Mouse (Mus musculus) neutrophil, adult 5-6 weeks (primary cell): ENCODE measurements around the gene Mlx. TPM values are rescaled to one million over a fixed set of nuclear protein-coding genes. Genes with fewer than 3 reads are reported as not detected.
"Not testable (repeated sequence)": the region's sequence is repeated elsewhere in the genome, so short reads cannot be mapped to it uniquely, and the experiment has no call there.

Experiments
- ATAC-seq: fragments of 151-379, 151-347 bp; 2 replicates; pipeline ENCODE4 v1.8.0; 2017; ENCODE audit warnings: mild to moderate bottlenecking, moderate TSS enrichment; ENCODE audit not compliant: insufficient number of reproducible peaks, poor library complexity, low FRiP score, severe bottlenecking; ENCODE audit errors: extremely low read depth
- total RNA-seq: library from RNA; stranded (forward); fragments of 200-1000 nt; gene quantifications from 2 replicates; pipeline ENCODE4 v1.2.3, GENCODE M21; 2017

The Mlx gene
- total RNA-seq, 1 experiment from 2014 or later: 46.3 TPM

- no peak for ATAC-seq
Measured at GRCm38 (mm10) chr11:101086323-101086674, 778 bp upstream of the Mlx start.

DNA sequence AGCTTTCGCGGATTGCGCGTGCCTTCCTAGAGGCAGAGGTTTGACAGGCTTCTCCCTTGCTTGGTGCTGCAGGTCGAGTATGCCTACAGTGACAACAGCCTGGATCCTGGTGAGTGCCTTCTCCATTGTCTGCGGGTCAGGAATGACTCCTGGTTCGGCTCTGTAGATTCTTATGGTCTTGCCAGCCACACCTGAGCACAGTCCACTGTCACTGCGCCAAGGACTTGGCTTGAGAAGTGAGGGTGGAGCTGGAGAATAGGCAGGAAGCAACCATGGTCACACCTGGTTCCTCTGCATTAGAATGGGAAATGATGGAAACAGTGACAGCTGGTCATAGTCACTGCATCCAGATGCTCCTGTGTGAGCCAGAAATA, 592 bp downstream of the Mlx start:
- ATAC-seq: no peak

DNA sequence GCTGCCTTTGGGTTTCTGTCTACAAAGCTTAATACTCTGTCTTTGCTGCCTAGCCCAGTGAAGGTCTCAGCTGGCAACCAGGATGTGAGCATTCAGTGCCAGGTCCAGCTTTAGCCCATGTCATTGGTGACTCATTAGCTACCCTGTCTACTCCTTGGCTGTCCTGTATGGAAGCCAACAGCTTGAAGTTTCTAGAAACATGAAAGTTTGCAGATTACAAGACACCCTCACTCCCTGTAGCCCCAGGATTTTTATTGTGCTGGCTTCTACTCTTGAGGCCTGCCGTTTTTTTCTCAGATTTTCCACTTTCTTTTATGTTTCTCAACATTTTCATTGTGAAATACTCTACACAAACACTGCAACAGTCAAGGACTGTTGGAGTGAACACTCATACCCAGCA, 2.9 kb downstream of the Mlx start:
- no peak for ATAC-seq

- no peak; the same call in 1 of the 2 replicates for ATAC-seq
Measured at GRCm38 (mm10) chr11:101094930-101095313, 7.8 kb downstream of the Mlx start.

DNA sequence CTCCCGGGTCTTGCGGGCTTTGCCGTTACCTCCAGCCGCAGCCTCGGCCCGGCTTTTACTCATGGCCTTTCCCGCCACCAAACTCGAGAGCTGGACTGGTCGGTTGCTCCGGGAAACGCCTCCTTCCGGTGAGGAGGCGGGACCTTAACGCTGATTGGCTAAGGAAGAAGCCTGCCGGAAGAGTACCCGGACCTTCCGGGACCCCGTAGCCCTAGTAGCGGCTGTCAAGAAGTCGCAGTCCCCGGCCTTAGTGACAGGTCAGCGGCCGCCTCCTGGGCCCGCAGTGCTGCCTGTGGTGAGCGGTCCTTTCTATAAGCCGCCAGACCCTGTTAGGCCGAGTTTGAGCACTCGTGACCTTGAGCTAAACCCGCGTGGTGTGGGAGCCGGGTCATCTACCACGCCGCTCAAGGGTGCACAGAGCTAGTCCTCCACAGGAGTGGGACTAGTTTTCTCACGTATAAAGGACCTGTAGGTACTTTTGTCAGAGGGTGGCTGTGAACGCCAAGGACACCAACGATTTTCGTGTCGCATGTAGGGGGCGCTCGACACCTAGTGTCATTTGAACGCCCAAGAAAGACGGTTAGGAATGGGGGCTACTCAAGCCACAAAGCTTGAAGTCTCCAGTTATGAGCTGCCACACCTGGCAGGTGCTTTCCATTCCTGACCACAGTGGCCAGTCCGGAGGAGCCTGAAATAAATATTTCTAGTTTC, 8.4 kb downstream of the Mlx start, which contains the start of gene Psmc3ip:
TSS of gene Psmc3ip (minus strand) at position 123 of the 711 bp plus-strand sequence.
- ATAC-seq: peak; percentile 96

GRCm38 (mm10) chr11:101098231-101098630, 11.2 kb downstream of the Mlx start:
- ATAC-seq: no peak

- ATAC-seq: no peak
Measured at GRCm38 (mm10) chr11:101103011-101103410, 15.9 kb downstream of the Mlx start.

GRCm38 (mm10) chr11:101109351-101109750, 22.3 kb downstream of the Mlx start:
- ATAC-seq: no peak

DNA sequence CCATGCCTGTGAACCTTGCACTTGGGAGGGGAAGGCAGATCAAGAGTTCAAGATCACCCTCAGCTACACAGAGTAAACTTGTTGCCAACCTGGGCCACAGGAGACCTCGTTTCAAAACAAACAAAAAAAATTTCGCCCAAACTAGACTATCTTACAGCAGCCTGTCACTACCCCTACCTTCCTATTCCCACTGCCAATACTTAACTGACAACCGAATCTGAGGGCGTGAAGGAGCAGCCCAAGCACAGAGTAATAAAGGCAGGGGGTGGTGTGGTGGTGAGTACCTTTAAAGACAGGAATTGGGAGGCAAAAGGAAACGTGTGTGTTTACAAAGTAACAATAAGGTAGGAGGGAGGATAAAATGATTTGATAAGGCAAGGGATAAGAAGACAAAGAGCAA, 23.6 kb downstream of the Mlx start:
- ATAC-seq: no peak

DNA sequence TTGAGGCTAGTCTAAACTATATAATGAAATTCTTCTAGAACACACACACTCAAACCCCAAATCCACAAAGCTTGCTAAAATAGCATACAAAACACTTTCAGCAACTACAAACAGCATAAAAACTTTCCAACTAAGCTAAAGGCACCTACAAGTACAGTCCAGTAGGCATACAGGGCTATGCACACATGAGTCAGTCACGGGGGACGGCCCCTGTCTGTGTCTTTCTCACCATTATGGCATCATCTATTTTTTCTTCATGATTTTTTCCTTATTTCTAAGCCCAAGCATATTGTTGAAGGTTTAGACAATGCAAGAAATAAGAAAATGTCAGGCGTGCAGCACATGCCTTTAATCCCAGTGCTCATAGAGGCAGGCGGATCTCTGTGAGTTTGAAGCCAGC, 24.1 kb downstream of the Mlx start:
- no peak for ATAC-seq

DNA sequence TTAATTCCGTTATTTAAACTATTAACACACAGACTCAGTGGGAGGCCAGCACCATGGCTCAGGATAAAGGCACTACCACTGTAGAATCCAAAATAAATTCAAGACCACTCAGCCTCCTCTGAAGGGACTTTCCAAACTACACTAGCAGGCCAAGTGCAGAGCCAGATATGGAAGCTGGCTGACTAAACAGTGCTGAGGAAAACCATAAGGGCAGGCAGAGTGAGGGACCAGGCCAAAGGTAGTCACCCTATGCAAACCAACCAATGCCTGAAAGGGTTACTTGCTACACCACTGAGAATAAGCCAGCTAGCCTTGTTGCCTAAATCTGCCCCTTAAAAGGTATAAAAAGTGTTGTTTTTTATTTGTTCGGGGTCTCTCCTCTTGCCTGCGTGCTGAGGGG, 25.1 kb downstream of the Mlx start:
- ATAC-seq: no peak

GRCm38 (mm10) chr11:101115564-101115963, 28.5 kb downstream of the Mlx start:
- peak; percentile 46; the same call in 1 of the 2 replicates for ATAC-seq

GRCm38 (mm10) chr11:101118105-101118504, 31.0 kb downstream of the Mlx start:
- no peak for ATAC-seq

- no peak; the same call in 1 of the 2 replicates for ATAC-seq
Measured at GRCm38 (mm10) chr11:101119131-101119760, 32.2 kb downstream of the Mlx start.

DNA sequence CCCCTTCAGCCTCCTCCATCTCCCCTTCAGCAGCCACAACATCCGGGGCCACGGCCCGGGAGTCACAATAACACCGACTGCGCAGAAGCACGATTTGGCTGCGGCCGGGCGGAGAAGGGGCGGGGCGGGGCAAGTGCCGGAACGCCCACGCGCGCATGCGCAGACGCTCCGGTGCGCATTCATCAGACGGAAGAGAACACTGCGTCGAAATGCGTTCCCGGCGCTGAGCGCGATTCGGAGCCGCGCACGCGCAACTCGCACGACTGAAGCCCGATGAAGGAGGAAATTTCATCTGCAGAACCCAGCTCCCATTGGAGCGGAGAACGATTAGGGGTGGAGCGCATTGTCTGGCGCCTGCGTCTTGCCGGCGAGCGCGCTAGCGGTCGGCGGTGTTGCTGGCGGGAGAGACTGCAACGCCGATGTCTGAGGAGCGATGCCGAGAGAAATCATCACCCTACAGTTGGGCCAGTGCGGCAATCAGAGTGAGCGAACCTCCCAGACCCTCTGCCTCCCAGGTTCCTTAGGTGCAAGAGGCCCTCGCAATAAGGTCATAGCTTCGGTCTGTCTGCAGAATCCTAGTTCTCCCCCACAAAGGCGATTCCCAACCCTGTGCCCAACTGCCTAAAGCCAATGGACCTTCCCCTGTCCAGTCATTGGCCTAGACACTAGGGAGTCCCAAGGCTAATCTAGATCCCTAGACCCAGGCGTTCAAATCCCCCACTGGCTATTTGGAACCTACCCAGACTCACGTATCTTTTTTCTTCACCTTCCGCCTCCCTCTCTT, 32.9 kb downstream of the Mlx start, which contains the start of the genes Retreg3 and Tubg1:
TSS of gene Retreg3 (minus strand) at position 133 of the 784 bp plus-strand sequence.
TSS of gene Tubg1 (plus strand) at position 178 of the 784 bp plus-strand sequence.
- ATAC-seq: peak; percentile 87

DNA sequence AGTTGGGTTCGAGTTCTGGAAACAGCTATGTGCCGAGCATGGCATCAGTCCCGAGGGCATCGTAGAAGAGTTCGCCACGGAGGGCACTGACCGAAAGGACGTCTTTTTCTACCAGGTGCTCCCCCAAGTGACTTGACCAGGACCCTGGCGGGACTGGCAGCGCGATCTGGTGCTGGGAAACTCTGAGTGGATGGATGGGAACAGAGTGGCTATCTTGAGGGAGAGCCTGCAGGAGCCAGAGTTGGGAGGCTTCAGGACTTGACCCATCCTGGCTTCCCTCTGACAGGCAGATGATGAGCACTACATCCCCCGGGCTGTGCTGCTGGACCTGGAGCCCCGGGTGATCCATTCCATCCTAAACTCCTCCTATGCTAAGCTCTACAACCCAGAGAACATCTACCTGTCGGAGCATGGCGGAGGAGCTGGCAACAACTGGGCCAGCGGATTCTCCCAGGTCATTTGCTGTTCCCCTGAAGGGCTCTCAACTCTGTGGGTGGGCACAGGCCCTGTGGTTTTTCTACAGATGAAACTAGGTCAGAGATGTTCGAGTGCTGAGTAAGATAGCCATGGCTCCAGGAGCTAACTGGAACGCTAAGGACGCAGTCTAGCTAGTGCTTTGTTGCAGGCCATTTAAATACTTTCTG, 33.6 kb downstream of the Mlx start:
- ATAC-seq: no peak

DNA sequence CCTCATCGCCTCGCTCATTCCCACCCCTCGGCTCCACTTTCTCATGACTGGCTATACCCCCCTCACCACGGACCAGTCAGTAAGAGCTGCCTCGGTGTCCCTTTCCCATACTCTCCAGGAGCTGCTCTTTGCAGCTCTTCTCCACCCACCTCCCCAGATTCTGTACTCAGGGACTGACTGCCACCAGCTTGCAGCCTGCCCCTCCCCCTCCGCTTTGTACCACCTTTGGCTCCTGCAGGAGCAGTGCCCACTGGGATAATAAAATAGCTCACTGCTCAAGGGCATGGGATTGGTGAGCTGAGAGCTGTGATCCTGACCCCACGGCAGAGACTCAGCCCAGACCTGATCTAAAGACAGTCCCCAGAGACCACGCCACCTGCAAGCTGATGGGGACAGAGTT, 37.4 kb downstream of the Mlx start:
- not testable (repeated sequence) for ATAC-seq

- not testable (repeated sequence) for ATAC-seq
Measured at GRCm38 (mm10) chr11:101125008-101125407, 37.9 kb downstream of the Mlx start.

- no peak for ATAC-seq
Measured at GRCm38 (mm10) chr11:101127075-101127474, 40.0 kb downstream of the Mlx start.
